Mouse (Mus musculus) left cerebral cortex, adult 2 months (tissue): ENCODE measurements at regions not wholly inside any gene's neighbourhood (a gene's known extent, or its start where the extent isn't known, plus 50 kb on each side); places are given as distances from the start of the nearest gene placed in this dataset.

Source experiments
- DNase-seq, 2 experiments: peaks; one replicate each; pipeline ENCODE4 v3.0.0; 2021 to 2022; ENCODE audit warnings: low spot score in 2 of 2, mixed read lengths in 1 of 2; ENCODE audit errors: extremely low spot score in 1 of 2
- H3K27ac ChIP-seq: fragments of 200-600 bp; 2 replicates; pipeline ENCODE4 v1.8.1; 2022
- H3K4me3 ChIP-seq: fragments of 200-600 bp; 2 replicates; pipeline ENCODE4 v1.8.1; 2022
- CTCF ChIP-seq: fragments of 200-600 bp; IDR thresholded peaks from 2 replicates; pipeline ENCODE4 v1.8.1; 2022; ENCODE audit warnings: antibody characterized with exemption, mild to moderate bottlenecking, moderate library complexity
- intact Hi-C: fragments of 180-260 bp; cut with DNase I; formaldehyde crosslinking; loops from one replicate; pipeline ENCODE4 v1.15.1; 2025

GRCm38 (mm10) chr17:75703865-75704264 lies 152.1 kb upstream of the Fam98a start:
- no peak for TF ChIP-seq CTCF
- H3K4me3 ChIP-seq = no peak overlapping the region
- intact Hi-C loops = no loop called here
- H3K27ac ChIP-seq = no peak overlapping the region
- no peak for DNase-seq

- DNase-seq = no peak
- intact Hi-C loops = no loop called here
- Histone ChIP-seq H3K4me3 (no peak overlapping the region), H3K27ac (no peak overlapping the region)
- TF ChIP-seq CTCF = no peak
Measured at GRCm38 (mm10) chr17:75696729-75697103, 145.0 kb upstream of the Fam98a start.

- H3K4me3 ChIP-seq = no peak overlapping the region
- TF ChIP-seq CTCF = no peak
- intact Hi-C loops = no loop called here
- DNase-seq = no peak
- H3K27ac ChIP-seq = no peak overlapping the region
Measured at GRCm38 (mm10) chr17:75696103-75696728, 144.5 kb upstream of the Fam98a start.

GRCm38 (mm10) chr17:75685927-75686326 lies 134.2 kb upstream of the Fam98a start:
- H3K27ac ChIP-seq = no peak overlapping the region
- H3K4me3 ChIP-seq = no peak overlapping the region
- no peak for DNase-seq
- intact Hi-C loops = no loop called here
- no peak for TF ChIP-seq CTCF

GRCm38 (mm10) chr17:75646982-75647381 lies 95.2 kb upstream of the Fam98a start:
- no peak for DNase-seq
- H3K4me3 ChIP-seq = no peak overlapping the region
- intact Hi-C loops = no loop called here
- H3K27ac ChIP-seq = no peak overlapping the region
- no peak for TF ChIP-seq CTCF

GRCm38 (mm10) chr17:75644698-75645097 lies 93.0 kb upstream of the Fam98a start:
- no peak overlapping the region for H3K27ac ChIP-seq
- TF ChIP-seq CTCF = no peak
- no peak for DNase-seq
- intact Hi-C loops = no loop called here
- no peak overlapping the region for H3K4me3 ChIP-seq

GRCm38 (mm10) chr17:75642311-75642710 lies 90.6 kb upstream of the Fam98a start:
- no peak for TF ChIP-seq CTCF
- DNase-seq = no peak
- intact Hi-C loops = no loop called here
- no peak overlapping the region for H3K27ac ChIP-seq
- no peak overlapping the region for H3K4me3 ChIP-seq

GRCm38 (mm10) chr17:75641010-75641498 lies 89.3 kb upstream of the Fam98a start:
- Histone ChIP-seq H3K4me3 (no peak overlapping the region), H3K27ac (no peak overlapping the region)
- no peak for TF ChIP-seq CTCF
- intact Hi-C loops = no loop called here
- DNase-seq = no peak

- H3K4me3 ChIP-seq = no peak overlapping the region
- TF ChIP-seq CTCF = no peak
- DNase-seq = no peak
- H3K27ac ChIP-seq = no peak overlapping the region
- intact Hi-C loops = no loop called here
Measured at GRCm38 (mm10) chr17:75640575-75640974, 88.8 kb upstream of the Fam98a start.

- intact Hi-C loops = loop anchor here (5.0 kb wide), 1 partner anchor 152 kb away; no protein-coding TSS in a partner anchor
- TF ChIP-seq CTCF = peak; percentile 55
- DNase-seq = no peak
- Histone ChIP-seq H3K27ac (no peak overlapping the region), H3K4me3 (no peak overlapping the region)
Measured at GRCm38 (mm10) chr17:75629857-75630256, 78.1 kb upstream of the Fam98a start.

GRCm38 (mm10) chr17:75619472-75619871 lies 67.7 kb upstream of the Fam98a start:
- peak; percentile 43 for TF ChIP-seq CTCF
- no peak overlapping the region for H3K27ac ChIP-seq
- DNase-seq = peak in 1 of 2 experiments; percentile 12
- intact Hi-C loops = loop anchor here (5.0 to 10.0 kb wide), 2 partner anchors 158 to 215 kb away; no protein-coding TSS in a partner anchor
- no peak overlapping the region for H3K4me3 ChIP-seq

GRCm38 (mm10) chr17:75618514-75618913 lies 66.8 kb upstream of the Fam98a start:
- H3K4me3 ChIP-seq = no peak overlapping the region
- no peak for TF ChIP-seq CTCF
- no peak overlapping the region for H3K27ac ChIP-seq
- intact Hi-C loops = loop anchor here (5.0 to 10.0 kb wide), 2 partner anchors 159 to 214 kb away; no protein-coding TSS in a partner anchor
- no peak for DNase-seq

GRCm38 (mm10) chr17:75617280-75617679 lies 65.5 kb upstream of the Fam98a start:
- TF ChIP-seq CTCF = peak; percentile 73
- no peak overlapping the region for H3K4me3 ChIP-seq
- intact Hi-C loops = loop anchor here (5.0 to 10.0 kb wide), 2 partner anchors 160 to 212 kb away; no protein-coding TSS in a partner anchor
- no peak overlapping the region for H3K27ac ChIP-seq
- DNase-seq = peak; percentile 11 to 16
